Mouse (Mus musculus): ENCODE data around the gene Cacnb1. TPM values are rescaled to one million over a fixed set of nuclear protein-coding genes. Genes with fewer than 3 reads are reported as not detected.

Gene Cacnb1
- polyA plus RNA-seq, 1 experiment = 163 TPM

DNA sequence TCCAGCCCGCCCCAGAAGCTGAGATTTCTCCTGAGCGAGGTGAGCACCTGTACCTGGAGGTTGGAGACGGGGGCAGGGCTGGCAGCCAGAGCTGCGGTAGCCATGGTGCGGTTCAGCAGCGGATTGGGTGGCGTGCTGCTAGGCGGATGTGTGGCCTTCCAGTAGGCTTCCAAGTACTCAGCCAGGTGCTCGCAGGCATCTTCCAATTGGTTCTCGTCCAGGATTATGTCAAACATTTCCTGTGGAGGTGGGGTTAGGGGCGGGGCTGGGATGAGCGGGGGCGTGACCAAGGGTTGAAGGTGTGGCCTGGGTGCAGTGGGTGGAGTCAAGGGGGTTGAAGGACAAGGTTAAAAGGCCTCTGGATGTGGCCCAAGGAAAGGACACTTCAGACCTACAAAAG is 17.8 kb downstream of the Cacnb1 start:
- H3ac ChIP-seq (ENCODE audit: control insufficient read depth, insufficient read length) = no peak overlapping the region
- H3K4me3 ChIP-seq = no peak overlapping the region
- TF ChIP-seq POLR2A (IDR thresholded peaks at IDR 0.05; ENCODE audit: insufficient read length, low read depth) (no peak), MYOD1 (IDR thresholded peaks at IDR 0.05; ENCODE audit: control insufficient read depth in 1 of 3, insufficient read length in 2 of 3, low read depth in 2 of 3) (peak in 1 of 3 experiments; percentile 7), TCF3 (IDR thresholded peaks at IDR 0.05; ENCODE audit: insufficient read length, low read depth) (no peak)
- H3K4me2 ChIP-seq (ENCODE audit: low read depth) = no peak overlapping the region
- H3K79me2 ChIP-seq (ENCODE audit: control insufficient read depth, insufficient read depth) = no peaks in the 10 kb centered on the region
- H3K27me3 ChIP-seq (ENCODE audit: control insufficient read depth, insufficient read depth, insufficient read length) = no peaks in the 10 kb centered on the region
- peaks cover 10% of the 10 kb centered on the region for H3K36me3 ChIP-seq (ENCODE audit: control insufficient read depth, insufficient read depth)

DNA sequence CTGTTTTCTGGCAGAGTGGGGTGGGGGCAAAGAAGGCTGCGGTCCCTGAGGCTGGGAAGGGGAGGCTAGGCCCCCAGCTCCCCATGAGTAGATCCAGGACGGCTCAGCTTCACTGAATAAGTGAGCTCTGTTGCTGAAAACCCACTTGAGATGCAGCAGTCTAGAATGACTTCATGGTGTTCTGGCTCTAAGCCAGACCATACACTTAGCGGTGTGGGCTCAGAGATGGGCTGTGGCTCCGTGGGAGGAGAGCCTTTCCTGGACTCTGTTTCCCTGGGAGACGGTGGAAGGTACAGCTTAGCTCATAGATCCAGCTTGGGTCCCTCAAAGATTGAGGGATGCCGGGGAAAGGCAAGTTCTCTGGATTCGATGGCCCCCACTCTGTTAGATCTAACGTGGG is 18.7 kb downstream of the Cacnb1 start:
- no peaks in the 10 kb centered on the region for H3K79me2 ChIP-seq (ENCODE audit: control insufficient read depth, insufficient read depth)
- no peak overlapping the region for H3ac ChIP-seq (ENCODE audit: control insufficient read depth, insufficient read length)
- no peak overlapping the region for H3K4me2 ChIP-seq (ENCODE audit: low read depth)
- H3K36me3 ChIP-seq (ENCODE audit: control insufficient read depth, insufficient read depth) = peaks cover 9% of the 10 kb centered on the region
- TF ChIP-seq MYOD1 (IDR thresholded peaks at IDR 0.05; ENCODE audit: control insufficient read depth in 1 of 3, insufficient read length in 2 of 3, low read depth in 2 of 3) (no peak), POLR2AphosphoS2 (IDR thresholded peaks at IDR 0.05; ENCODE audit: insufficient read length, low read depth) (no peak), SRF (IDR thresholded peaks at IDR 0.05; ENCODE audit: control insufficient read depth, insufficient read length, low read depth) (no peak), TCF12 (IDR thresholded peaks at IDR 0.05; ENCODE audit: insufficient read depth, poor library complexity, severe bottlenecking) (no peak), MAX (IDR thresholded peaks at IDR 0.05; ENCODE audit: low read depth) (no peak), CEBPB (IDR thresholded peaks at IDR 0.05; ENCODE audit: insufficient read depth, poor library complexity, severe bottlenecking) (no peak), POLR2A (IDR thresholded peaks at IDR 0.05; ENCODE audit: insufficient read length, low read depth) (no peak), REST (IDR thresholded peaks at IDR 0.05; ENCODE audit: insufficient read depth, insufficient read length) (no peak), USF1 (IDR thresholded peaks at IDR 0.05; ENCODE audit: low read depth) (no peak), TCF3 (IDR thresholded peaks at IDR 0.05; ENCODE audit: insufficient read length, low read depth) (no peak), MYOG (IDR thresholded peaks at IDR 0.05; ENCODE audit: control insufficient read depth in 1 of 3, insufficient read depth in 1 of 3, insufficient read length in 2 of 3, low read depth in 2 of 3) (no peak), E2F4 (IDR thresholded peaks at IDR 0.05; ENCODE audit: insufficient read depth) (no peak)
- no peaks in the 10 kb centered on the region for H3K27me3 ChIP-seq (ENCODE audit: control insufficient read depth, insufficient read depth, insufficient read length)
- no peak overlapping the region for H3K4me3 ChIP-seq

GRCm38 (mm10) chr11:98003171-98003671 is 19.6 kb downstream of the Cacnb1 start:
- Histone ChIP-seq H3K79me2 (ENCODE audit: control insufficient read depth, insufficient read depth) (no peaks in the 10 kb centered on the region), H3K27me3 (ENCODE audit: control insufficient read depth, insufficient read depth, insufficient read length) (no peaks in the 10 kb centered on the region), H3K4me3 (no peak overlapping the region), H3K36me3 (ENCODE audit: control insufficient read depth, insufficient read depth) (peaks cover 7% of the 10 kb centered on the region), H3K4me2 (ENCODE audit: low read depth) (no peak overlapping the region), H3ac (ENCODE audit: control insufficient read depth, insufficient read length) (no peak overlapping the region)
- TF ChIP-seq MAX (IDR thresholded peaks at IDR 0.05; ENCODE audit: low read depth) = no peak
- TF ChIP-seq SRF (IDR thresholded peaks at IDR 0.05; ENCODE audit: control insufficient read depth, insufficient read length, low read depth) = no peak
- TF ChIP-seq REST (IDR thresholded peaks at IDR 0.05; ENCODE audit: insufficient read depth, insufficient read length) = no peak
- no peak for TF ChIP-seq CEBPB (IDR thresholded peaks at IDR 0.05; ENCODE audit: insufficient read depth, poor library complexity, severe bottlenecking)
- TF ChIP-seq TCF3 (IDR thresholded peaks at IDR 0.05; ENCODE audit: insufficient read length, low read depth) = no peak
- TF ChIP-seq POLR2A (IDR thresholded peaks at IDR 0.05; ENCODE audit: insufficient read length, low read depth) = no peak
- TF ChIP-seq USF1 (IDR thresholded peaks at IDR 0.05; ENCODE audit: low read depth) = no peak
- TF ChIP-seq MYOG (IDR thresholded peaks at IDR 0.05; ENCODE audit: control insufficient read depth in 1 of 3, insufficient read depth in 1 of 3, insufficient read length in 2 of 3, low read depth in 2 of 3) = no peak
- no peak for TF ChIP-seq MYOD1 (IDR thresholded peaks at IDR 0.05; ENCODE audit: control insufficient read depth in 1 of 3, insufficient read length in 2 of 3, low read depth in 2 of 3)
- TF ChIP-seq TCF12 (IDR thresholded peaks at IDR 0.05; ENCODE audit: insufficient read depth, poor library complexity, severe bottlenecking) = no peak
- no peak for TF ChIP-seq E2F4 (IDR thresholded peaks at IDR 0.05; ENCODE audit: insufficient read depth)
- no peak for TF ChIP-seq POLR2AphosphoS2 (IDR thresholded peaks at IDR 0.05; ENCODE audit: insufficient read length, low read depth)

DNA sequence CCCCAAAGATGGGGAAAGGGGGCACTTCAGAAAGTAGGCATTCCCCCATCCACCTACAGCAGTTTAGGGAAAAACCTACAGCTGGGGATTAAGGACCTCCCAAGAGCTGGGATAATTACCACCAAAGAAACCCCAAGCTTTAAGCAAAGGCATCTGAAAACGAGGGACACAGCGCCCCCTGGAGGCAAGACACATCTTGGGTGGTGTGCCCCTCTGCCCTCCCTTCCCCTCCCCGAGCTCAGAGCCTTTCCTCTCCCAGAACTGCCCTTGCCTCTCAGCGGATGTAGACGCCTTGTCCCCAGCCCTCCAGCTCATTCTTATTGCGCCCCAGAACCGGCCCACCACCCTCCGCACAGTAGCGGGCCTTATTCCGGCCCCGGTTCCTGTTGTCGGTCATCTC is 20.2 kb downstream of the Cacnb1 start:
- H3K27me3 ChIP-seq (ENCODE audit: control insufficient read depth, insufficient read depth, insufficient read length) = no peaks in the 10 kb centered on the region
- H3K4me3 ChIP-seq = no peak overlapping the region
- no peak overlapping the region for H3ac ChIP-seq (ENCODE audit: control insufficient read depth, insufficient read length)
- TF ChIP-seq POLR2AphosphoS2 (IDR thresholded peaks at IDR 0.05; ENCODE audit: insufficient read length, low read depth) (peak; percentile 64), E2F4 (IDR thresholded peaks at IDR 0.05; ENCODE audit: insufficient read depth) (no peak)
- no peak overlapping the region for H3K4me2 ChIP-seq (ENCODE audit: low read depth)
- no peaks in the 10 kb centered on the region for H3K79me2 ChIP-seq (ENCODE audit: control insufficient read depth, insufficient read depth)
- H3K36me3 ChIP-seq (ENCODE audit: control insufficient read depth, insufficient read depth) = peaks cover 7% of the 10 kb centered on the region

GRCm38 (mm10) chr11:98001986-98002385 is 20.8 kb downstream of the Cacnb1 start:
- peaks cover 7% of the 10 kb centered on the region for H3K36me3 ChIP-seq (ENCODE audit: control insufficient read depth, insufficient read depth)
- no peaks in the 10 kb centered on the region for H3K79me2 ChIP-seq (ENCODE audit: control insufficient read depth, insufficient read depth)
- H3ac ChIP-seq (ENCODE audit: control insufficient read depth, insufficient read length) = no peak overlapping the region
- H3K4me2 ChIP-seq (ENCODE audit: low read depth) = no peak overlapping the region
- no peaks in the 10 kb centered on the region for H3K27me3 ChIP-seq (ENCODE audit: control insufficient read depth, insufficient read depth, insufficient read length)
- TF ChIP-seq TCF3 (IDR thresholded peaks at IDR 0.05; ENCODE audit: insufficient read length, low read depth) = no peak
- TF ChIP-seq POLR2AphosphoS2 (IDR thresholded peaks at IDR 0.05; ENCODE audit: insufficient read length, low read depth) = no peak
- TF ChIP-seq REST (IDR thresholded peaks at IDR 0.05; ENCODE audit: insufficient read depth, insufficient read length) = no peak
- TF ChIP-seq MYOD1 (IDR thresholded peaks at IDR 0.05; ENCODE audit: control insufficient read depth in 1 of 3, insufficient read length in 2 of 3, low read depth in 2 of 3) = no peak
- no peak for TF ChIP-seq USF1 (IDR thresholded peaks at IDR 0.05; ENCODE audit: low read depth)
- TF ChIP-seq MYOG (IDR thresholded peaks at IDR 0.05; ENCODE audit: control insufficient read depth in 1 of 3, insufficient read depth in 1 of 3, insufficient read length in 2 of 3, low read depth in 2 of 3) = no peak
- TF ChIP-seq POLR2A (IDR thresholded peaks at IDR 0.05; ENCODE audit: insufficient read length, low read depth) = no peak
- TF ChIP-seq E2F4 (IDR thresholded peaks at IDR 0.05; ENCODE audit: insufficient read depth) = no peak
- TF ChIP-seq SRF (IDR thresholded peaks at IDR 0.05; ENCODE audit: control insufficient read depth, insufficient read length, low read depth) = no peak
- no peak for TF ChIP-seq TCF12 (IDR thresholded peaks at IDR 0.05; ENCODE audit: insufficient read depth, poor library complexity, severe bottlenecking)
- TF ChIP-seq MAX (IDR thresholded peaks at IDR 0.05; ENCODE audit: low read depth) = no peak
- no peak for TF ChIP-seq CEBPB (IDR thresholded peaks at IDR 0.05; ENCODE audit: insufficient read depth, poor library complexity, severe bottlenecking)
- H3K4me3 ChIP-seq = no peak overlapping the region
